Mouse (Mus musculus): Measurements from ENCODE around the gene Hectd3. TPM values are rescaled to one million over a fixed set of nuclear protein-coding genes. Genes with fewer than 3 reads are reported as not detected.

The Hectd3 gene
- polyA plus RNA-seq, 1 experiment from 2014 or later = 24.0 TPM

GRCm38 (mm10) chr4:116999513-117000154 lies 4.5 kb downstream of the Hectd3 start:
- H3K9ac ChIP-seq = no peak overlapping the region
- H3K9me3 ChIP-seq = no peaks in the 10 kb centered on the region
- no peaks in the 10 kb centered on the region for H3K27me3 ChIP-seq (replicated peaks)
- ATAC-seq (ENCODE audit: low FRiP score, low read depth) = no peak
- H3K4me1 ChIP-seq = peaks cover 11% of the 10 kb centered on the region
- H3K4me2 ChIP-seq (replicated peaks) = no peak overlapping the region
- WGBS = 96% methylated on average over 17 of the region's 17 CpGs
- H3K27ac ChIP-seq = no peak overlapping the region
- H3K36me3 ChIP-seq = peaks cover 55% of the 10 kb centered on the region
- no peak overlapping the region for H3K4me3 ChIP-seq

DNA sequence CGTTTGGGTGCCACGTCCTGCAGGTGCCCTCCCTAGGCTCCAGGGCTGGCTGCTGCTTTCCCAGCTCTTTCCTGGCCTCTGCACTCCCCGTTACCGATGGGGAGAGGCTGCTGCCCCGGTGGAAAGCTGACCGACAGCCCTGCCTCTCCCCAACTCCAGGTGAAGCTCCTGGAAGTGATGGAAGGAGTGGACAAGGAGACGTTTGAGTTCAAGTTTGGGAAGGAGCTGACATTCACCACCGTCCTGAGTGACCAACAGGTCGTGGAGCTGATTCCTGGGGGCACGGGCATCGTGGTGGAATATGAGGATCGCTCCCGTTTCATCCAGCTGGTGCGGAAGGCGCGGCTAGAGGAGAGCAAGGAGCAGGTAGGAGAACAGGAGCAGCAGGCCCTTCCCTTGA lies 6.8 kb downstream of the Hectd3 start:
- no peak overlapping the region for H3K4me3 ChIP-seq
- H3K9me3 ChIP-seq = no peaks in the 10 kb centered on the region
- no peak overlapping the region for H3K9ac ChIP-seq
- no peak overlapping the region for H3K4me2 ChIP-seq (replicated peaks)
- WGBS = 91% methylated on average over 16 of the region's 16 CpGs
- H3K4me1 ChIP-seq = no peaks in the 10 kb centered on the region
- no peak for ATAC-seq (ENCODE audit: low FRiP score, low read depth)
- H3K27ac ChIP-seq = no peak overlapping the region
- peaks cover 56% of the 10 kb centered on the region for H3K36me3 ChIP-seq
- H3K27me3 ChIP-seq (replicated peaks) = no peaks in the 10 kb centered on the region

DNA sequence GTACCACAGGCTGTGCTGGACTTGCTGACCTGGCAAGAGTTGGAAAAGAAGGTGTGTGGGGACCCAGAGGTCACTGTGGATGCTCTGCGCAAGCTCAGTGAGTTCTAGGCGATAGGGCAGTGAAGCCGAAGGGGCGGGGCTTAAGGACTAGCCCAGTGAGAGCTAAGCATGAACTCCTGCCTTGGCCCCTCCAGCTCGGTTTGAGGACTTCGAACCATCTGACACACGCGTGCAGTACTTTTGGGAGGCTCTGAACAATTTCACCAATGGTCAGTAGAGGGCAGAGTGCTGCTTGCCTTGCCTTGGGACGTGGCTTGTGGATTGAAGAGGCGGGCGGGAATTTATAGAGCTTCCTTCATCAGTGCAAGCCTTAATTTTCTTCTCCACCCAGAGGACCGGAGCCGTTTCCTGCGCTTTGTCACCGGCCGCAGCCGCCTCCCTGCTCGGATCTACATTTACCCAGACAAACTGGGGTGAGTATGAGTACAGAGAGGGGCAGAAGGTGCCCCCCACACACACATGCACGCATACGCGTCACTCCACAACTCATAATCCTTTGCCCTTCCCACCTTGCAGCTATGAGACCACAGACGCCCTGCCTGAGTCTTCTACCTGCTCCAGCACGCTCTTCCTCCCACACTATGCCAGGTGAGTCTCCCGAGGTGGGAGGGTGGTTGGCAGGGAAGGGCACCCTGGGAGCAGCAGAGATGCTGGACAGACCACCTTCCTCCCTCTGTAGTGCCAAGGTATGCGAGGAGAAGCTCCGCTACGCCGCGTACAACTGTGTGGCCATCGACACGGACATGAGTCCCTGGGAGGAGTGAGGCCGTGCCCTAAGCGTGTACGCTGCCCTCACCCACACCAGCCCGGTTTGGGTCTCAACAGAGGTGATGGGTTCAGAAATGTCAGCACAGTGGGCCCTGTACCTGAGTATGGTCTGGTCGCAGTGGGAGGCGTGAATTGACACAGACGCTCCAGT lies 7.7 kb downstream of the Hectd3 start:
- H3K9ac ChIP-seq = no peak overlapping the region
- H3K27ac ChIP-seq = no peak overlapping the region
- no peaks in the 10 kb centered on the region for H3K27me3 ChIP-seq (replicated peaks)
- no peak overlapping the region for H3K4me2 ChIP-seq (replicated peaks)
- H3K9me3 ChIP-seq = no peaks in the 10 kb centered on the region
- 0 out of 2 replicates have a peak, but pooled peaks have one; percentile 33 for ATAC-seq (ENCODE audit: low FRiP score, low read depth)
- 54% methylated on average over 38 of the region's 38 CpGs for WGBS
- no peaks in the 10 kb centered on the region for H3K4me1 ChIP-seq
- H3K4me3 ChIP-seq = no peak overlapping the region
- peaks cover 56% of the 10 kb centered on the region for H3K36me3 ChIP-seq

GRCm38 (mm10) chr4:117004649-117005048 lies 9.5 kb downstream of the Hectd3 start:
- Histone ChIP-seq H3K9me3 (no peaks in the 10 kb centered on the region), H3K4me3 (no peak overlapping the region), H3K9ac (no peak overlapping the region), H3K27me3 (replicated peaks) (no peaks in the 10 kb centered on the region), H3K27ac (no peak overlapping the region), H3K36me3 (peaks cover 46% of the 10 kb centered on the region), H3K4me1 (no peaks in the 10 kb centered on the region), H3K4me2 (replicated peaks) (no peak overlapping the region)
- no peak for ATAC-seq (ENCODE audit: low FRiP score, low read depth)
- 82% methylated on average over 4 of the region's 4 CpGs for WGBS

DNA sequence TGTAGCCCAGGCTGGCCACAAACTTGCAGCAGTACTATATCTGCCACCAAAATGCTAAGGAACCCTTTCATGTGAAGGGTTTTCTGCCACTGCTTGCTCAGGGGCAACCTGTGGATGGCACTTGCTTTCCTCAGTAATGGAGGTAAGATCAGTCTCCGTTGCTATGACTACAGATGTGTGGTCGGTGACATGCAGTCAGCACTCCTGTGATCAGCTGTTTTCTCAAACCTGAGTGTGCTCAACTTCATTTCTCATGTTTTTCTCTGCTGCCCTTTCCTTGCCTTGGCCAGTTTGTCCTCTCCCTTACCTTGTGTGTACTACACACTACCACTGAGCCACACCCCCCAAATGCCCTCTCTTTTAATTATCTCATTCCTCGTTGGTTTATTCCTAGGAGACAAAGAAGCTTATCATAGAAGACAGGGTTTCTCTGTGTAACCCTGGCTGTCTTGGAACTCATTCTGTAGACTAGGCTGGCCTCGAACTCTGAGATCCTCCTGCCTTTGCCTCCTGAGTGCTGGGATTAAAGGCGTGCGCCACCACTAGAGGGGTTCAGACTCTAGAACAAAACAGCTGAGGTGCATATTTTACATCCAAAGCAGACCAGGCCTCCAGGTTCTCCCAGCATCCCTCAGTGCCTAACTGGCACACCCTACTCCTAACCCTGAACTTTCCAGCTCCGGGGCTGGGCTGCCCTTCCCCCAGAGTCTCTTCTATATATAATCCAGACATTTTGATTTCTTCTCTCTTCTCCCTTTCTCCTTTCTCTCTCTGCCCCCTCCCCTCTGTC lies 10.7 kb downstream of the Hectd3 start:
- Histone ChIP-seq H3K9me3 (no peaks in the 10 kb centered on the region), H3K4me1 (no peaks in the 10 kb centered on the region), H3K27me3 (replicated peaks) (no peaks in the 10 kb centered on the region), H3K4me3 (no peak overlapping the region), H3K36me3 (peaks cover 34% of the 10 kb centered on the region), H3K9ac (no peak overlapping the region), H3K27ac (no peak overlapping the region), H3K4me2 (replicated peaks) (no peak overlapping the region)
- 81% methylated on average over 7 of the region's 7 CpGs for WGBS
- no peak for ATAC-seq (ENCODE audit: low FRiP score, low read depth)

DNA sequence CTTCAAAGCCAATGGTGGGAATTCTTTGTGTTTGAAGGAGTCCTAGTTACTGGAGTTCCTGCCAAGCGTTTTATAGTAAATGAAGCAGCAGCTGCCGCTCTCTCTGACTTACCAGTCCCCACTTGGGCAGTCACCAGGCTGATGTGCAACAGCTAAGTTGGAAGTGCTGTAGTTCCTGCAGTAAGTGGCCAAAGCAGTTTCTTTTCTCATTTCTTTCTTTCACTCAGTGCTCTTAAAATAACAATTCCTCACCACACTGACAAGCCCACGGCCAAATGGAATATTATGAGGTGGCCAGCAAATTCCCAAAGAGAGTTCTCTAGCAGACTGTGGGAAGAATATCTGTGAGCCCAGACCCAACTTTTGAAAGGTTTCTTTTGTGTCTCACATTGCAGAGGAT lies 11.9 kb downstream of the Hectd3 start:
- 77% methylated on average over 3 of the region's 3 CpGs for WGBS

GRCm38 (mm10) chr4:117010231-117010630 lies 15.1 kb downstream of the Hectd3 start:
- Histone ChIP-seq H3K9me3 (no peaks in the 10 kb centered on the region), H3K4me1 (no peaks in the 10 kb centered on the region), H3K4me2 (replicated peaks) (no peak overlapping the region), H3K4me3 (no peak overlapping the region), H3K36me3 (no peaks in the 10 kb centered on the region), H3K27me3 (replicated peaks) (no peaks in the 10 kb centered on the region), H3K9ac (no peak overlapping the region), H3K27ac (no peak overlapping the region)
- WGBS = 86% methylated on average over 5 of the region's 5 CpGs
- ATAC-seq (ENCODE audit: low FRiP score, low read depth) = no peak

More for the DNA sequence above, 11.9 kb downstream of the Hectd3 start:
- Histone ChIP-seq H3K27ac (no peak overlapping the region), H3K27me3 (replicated peaks) (no peaks in the 10 kb centered on the region), H3K4me2 (replicated peaks) (no peak overlapping the region), H3K9me3 (no peaks in the 10 kb centered on the region), H3K4me1 (no peaks in the 10 kb centered on the region), H3K36me3 (peaks cover 24% of the 10 kb centered on the region), H3K9ac (no peak overlapping the region), H3K4me3 (no peak overlapping the region)
- no peak for ATAC-seq (ENCODE audit: low FRiP score, low read depth)

GRCm38 (mm10) chr4:117013596-117013995 lies 18.5 kb downstream of the Hectd3 start:
- H3K9ac ChIP-seq = no peak overlapping the region
- ATAC-seq (ENCODE audit: low FRiP score, low read depth) = no peak
- no peak overlapping the region for H3K4me2 ChIP-seq (replicated peaks)
- no peaks in the 10 kb centered on the region for H3K36me3 ChIP-seq
- H3K4me3 ChIP-seq = no peak overlapping the region
- H3K4me1 ChIP-seq = no peaks in the 10 kb centered on the region
- no peaks in the 10 kb centered on the region for H3K27me3 ChIP-seq (replicated peaks)
- no peak overlapping the region for H3K27ac ChIP-seq
- WGBS = 83% methylated on average over 6 of the region's 6 CpGs
- H3K9me3 ChIP-seq = no peaks in the 10 kb centered on the region

- no peaks in the 10 kb centered on the region for H3K4me1 ChIP-seq
- no peak overlapping the region for H3K9ac ChIP-seq
- no peak overlapping the region for H3K4me3 ChIP-seq
- no peaks in the 10 kb centered on the region for H3K27me3 ChIP-seq (replicated peaks)
- no peak overlapping the region for H3K27ac ChIP-seq
- WGBS = 61% methylated on average over 4 of the region's 4 CpGs
- no peak overlapping the region for H3K4me2 ChIP-seq (replicated peaks)
- H3K36me3 ChIP-seq = no peaks in the 10 kb centered on the region
- ATAC-seq (ENCODE audit: low FRiP score, low read depth) = no peak
- no peaks in the 10 kb centered on the region for H3K9me3 ChIP-seq
Observed at GRCm38 (mm10) chr4:117014901-117015415, 19.8 kb downstream of the Hectd3 start.

DNA sequence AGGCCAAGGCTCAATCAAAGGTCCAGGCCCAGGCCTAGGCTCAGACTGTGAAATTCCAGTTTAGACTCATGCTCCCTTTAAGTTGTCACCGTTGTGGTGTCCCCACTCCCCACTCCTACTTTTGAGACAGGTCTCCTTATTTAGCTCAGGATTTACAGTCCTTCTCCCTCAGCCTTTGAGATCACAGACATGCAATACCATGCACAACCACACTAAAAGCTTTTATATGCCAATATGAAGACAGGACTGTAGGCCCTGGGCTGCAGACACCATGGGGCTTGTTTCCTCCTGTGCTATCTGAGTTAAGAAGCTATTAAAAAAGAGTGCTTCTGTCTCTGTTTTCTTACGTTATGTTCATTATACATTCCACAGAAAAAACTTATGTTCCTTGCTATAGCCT lies 22.6 kb downstream of the Hectd3 start:
- H3K36me3 ChIP-seq = peaks cover 8% of the 10 kb centered on the region
- no peaks in the 10 kb centered on the region for H3K9me3 ChIP-seq
- H3K4me2 ChIP-seq (replicated peaks) = no peak overlapping the region
- H3K4me1 ChIP-seq = peaks cover 7% of the 10 kb centered on the region; the same call in 1 of the 2 replicates
- no peak overlapping the region for H3K9ac ChIP-seq
- H3K27me3 ChIP-seq (replicated peaks) = no peaks in the 10 kb centered on the region
- H3K27ac ChIP-seq = no peak overlapping the region
- no peak for ATAC-seq (ENCODE audit: low FRiP score, low read depth)
- WGBS = 76% methylated on average over 2 of the region's 2 CpGs
- no peak overlapping the region for H3K4me3 ChIP-seq

- H3K27me3 ChIP-seq (replicated peaks) = no peaks in the 10 kb centered on the region
- H3K9ac ChIP-seq = no peak overlapping the region
- H3K27ac ChIP-seq = no peak overlapping the region
- H3K4me3 ChIP-seq = no peak overlapping the region
- peaks cover 13% of the 10 kb centered on the region for H3K36me3 ChIP-seq
- H3K9me3 ChIP-seq = no peaks in the 10 kb centered on the region
- H3K4me2 ChIP-seq (replicated peaks) = no peak overlapping the region
- peaks cover 7% of the 10 kb centered on the region; the same call in 1 of the 2 replicates for H3K4me1 ChIP-seq
- ATAC-seq (ENCODE audit: low FRiP score, low read depth) = no peak
- WGBS = 82% methylated on average over 7 of the region's 7 CpGs
Observed at GRCm38 (mm10) chr4:117018327-117018726, 23.2 kb downstream of the Hectd3 start.
